Comparison of ENCODE assay signal across 24 mouse cellular contexts in the genomic region with DNA sequence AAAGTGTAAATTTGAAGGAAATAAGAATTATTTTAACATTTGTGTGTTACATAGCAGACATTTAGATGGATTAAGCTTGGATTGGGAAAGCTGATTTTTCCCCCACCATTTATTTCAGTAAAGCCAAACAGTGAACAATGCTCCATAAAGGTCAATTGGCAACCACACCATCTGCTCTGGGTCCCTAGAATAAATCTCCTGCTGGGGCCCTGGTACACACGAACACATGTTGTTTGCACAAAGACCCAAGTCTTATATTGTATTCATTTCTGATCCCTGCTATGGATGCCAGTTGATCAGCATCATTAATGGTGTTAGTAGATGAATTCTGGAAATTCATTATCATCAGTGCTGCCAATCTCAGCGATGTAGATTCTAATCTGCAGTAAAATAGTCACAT.
DNase-seq lines count a peak whose midpoint lies in the region; ATAC-seq lines count a peak whose summit lies in the region.
"Had no signal": no experiment of that assay in that cellular context is flagged by ENCODE, and none has a peak within 500 bp of the region (broad histone marks: within the 10 kb centered on the region; RNA-seq: fewer than 3 reads in every experiment).

No protein-coding gene starts in this region.

- no peak overlapping the region for H3K27ac ChIP-seq in hindbrain, embryonic 11.5 days (ENCODE audit: low read depth, low read length)
- H3K27ac ChIP-seq in hindbrain, embryonic 14.5 days = no peak overlapping the region
- H3K27ac ChIP-seq: embryonic facial prominence, embryonic 10.5 days; heart, embryonic 10.5 days; hindbrain, embryonic 10.5 days; limb, embryonic 12.5 days; liver, embryonic 12.5 days; neural tube, embryonic 12.5 days had no signal

- H3K4me1 ChIP-seq in hindbrain, embryonic 11.5 days (replicated peaks; ENCODE audit: control insufficient read depth, insufficient read depth, low read length) = no peaks in the 10 kb centered on the region
- no peaks in the 10 kb centered on the region for H3K4me1 ChIP-seq in hindbrain, embryonic 14.5 days (replicated peaks; ENCODE audit: control insufficient read depth, insufficient read depth, low read length)
- H3K4me1 ChIP-seq: embryonic facial prominence, embryonic 10.5 days; heart, embryonic 10.5 days; hindbrain, embryonic 10.5 days; limb, embryonic 12.5 days; liver, embryonic 12.5 days; neural tube, embryonic 12.5 days had no signal

- no peaks in the 10 kb centered on the region for H3K9me3 ChIP-seq in hindbrain, embryonic 11.5 days (ENCODE audit: control insufficient read depth, low read length)
- no peaks in the 10 kb centered on the region for H3K9me3 ChIP-seq in hindbrain, embryonic 14.5 days (ENCODE audit: control insufficient read depth, low read length)
- H3K9me3 ChIP-seq: embryonic facial prominence, embryonic 10.5 days; heart, embryonic 10.5 days; hindbrain, embryonic 10.5 days; limb, embryonic 12.5 days; liver, embryonic 12.5 days; neural tube, embryonic 12.5 days had no signal

- no peak overlapping the region for H3K4me2 ChIP-seq in hindbrain, embryonic 11.5 days (replicated peaks; ENCODE audit: low read depth, low read length)
- H3K4me2 ChIP-seq in hindbrain, embryonic 14.5 days (replicated peaks) = no peak overlapping the region
- H3K4me2 ChIP-seq: limb, embryonic 12.5 days; liver, embryonic 12.5 days; lung, embryonic 14.5 days; neural tube, embryonic 12.5 days had no signal

- peak; percentile 38; the same call in 1 of the 2 replicates for ATAC-seq in hindbrain, embryonic 11.5 days (ENCODE audit: low FRiP score)
- no peak for ATAC-seq in hindbrain, embryonic 14.5 days (ENCODE audit: low FRiP score)
- ATAC-seq: inflammation-experienced regulatory T-cells, adult 6 months; liver, embryonic 12.5 days had no signal

- no peaks in the 10 kb centered on the region for H3K36me3 ChIP-seq in hindbrain, embryonic 11.5 days (ENCODE audit: control insufficient read depth, insufficient read depth, low read length)
- no peaks in the 10 kb centered on the region for H3K36me3 ChIP-seq in hindbrain, embryonic 14.5 days (replicated peaks; ENCODE audit: control insufficient read depth, insufficient read depth)
- H3K36me3 ChIP-seq: embryonic facial prominence, embryonic 10.5 days; heart, embryonic 10.5 days; hindbrain, embryonic 10.5 days; limb, embryonic 12.5 days; liver, embryonic 12.5 days; neural tube, embryonic 12.5 days had no signal

- WGBS in hindbrain, embryonic 11.5 days = 47% methylated on average over 2 of the region's 2 CpGs
- WGBS in hindbrain, embryonic 14.5 days = 33% methylated on average over 2 of the region's 2 CpGs

- H3K4me3 ChIP-seq in hindbrain, embryonic 11.5 days (ENCODE audit: low read depth, low read length) = no peak overlapping the region
- H3K4me3 ChIP-seq in hindbrain, embryonic 14.5 days (replicated peaks; ENCODE audit: low read length) = no peak overlapping the region
- H3K4me3 ChIP-seq: embryonic facial prominence, embryonic 10.5 days; heart, embryonic 10.5 days; hindbrain, embryonic 10.5 days; limb, embryonic 12.5 days; liver, embryonic 12.5 days; neural tube, embryonic 12.5 days had no signal

- no peak overlapping the region for H3K9ac ChIP-seq in hindbrain, embryonic 11.5 days (ENCODE audit: low read depth, low read length)
- no peak overlapping the region for H3K9ac ChIP-seq in hindbrain, embryonic 14.5 days
- H3K9ac ChIP-seq: limb, embryonic 12.5 days; liver, embryonic 12.5 days; lung, embryonic 14.5 days; neural tube, embryonic 12.5 days had no signal

- H3K27me3 ChIP-seq in hindbrain, embryonic 11.5 days (ENCODE audit: control insufficient read depth, insufficient read depth, low read length) = no peaks in the 10 kb centered on the region
- H3K27me3 ChIP-seq in hindbrain, embryonic 14.5 days (ENCODE audit: control insufficient read depth, insufficient read depth, low read length) = no peaks in the 10 kb centered on the region
- H3K27me3 ChIP-seq: CH12.LX; limb, embryonic 12.5 days; liver, embryonic 12.5 days; neural tube, embryonic 12.5 days had no signal

- no peak for DNase-seq in hindbrain, embryonic 11.5 days (ENCODE audit: low spot score)
- no peak for DNase-seq in hindbrain, embryonic 14.5 days (ENCODE audit: low spot score)
- DNase-seq in cerebellum, adult 11 months = peak; percentile 7
- DNase-seq in cerebellum, adult 9-11 months = peak; percentile 33
- DNase-seq in retina, embryonic 14.5 days (ENCODE audit: low spot score) = peak; percentile 14
- DNase-seq in layer of hippocampus, postnatal 36 days = no peak
- no peak for DNase-seq in kidney, postnatal 14 days
- DNase-seq: adrenal gland, postnatal 36 days; kidney, adult 8-10 months; kidney, postnatal 36 days; layer of hippocampus, adult 9-11 months; lung, embryonic 14.5 days; lung, postnatal 4 days; right cerebral cortex, postnatal 14 days; spleen, adult 18-20 months; thymus, postnatal 36 days had no signal

Comparison
In these comparisons a context has a peak if more than half of its experiments do, and no peak if none do; other contexts are left out.
1. DNase-seq: peak in cerebellum, adult 11 months (single experiment), cerebellum, adult 9-11 months (single experiment) and retina, embryonic 14.5 days (single experiment); none in hindbrain, embryonic 11.5 days (single experiment), hindbrain, embryonic 14.5 days (single experiment), layer of hippocampus, postnatal 36 days (0 of 2) and kidney, postnatal 14 days (single experiment).